Mouse (Mus musculus) stomach, postnatal 0 days (tissue): ENCODE data around the gene Dnajb7. TPM values are rescaled to one million over a fixed set of nuclear protein-coding genes. Genes with fewer than 3 reads are reported as not detected.

Experiments
- ATAC-seq: fragments of 200-750 bp; cut with Nextera tagmentation; 2 replicates; pipeline ENCODE4 v1.8.0; 2017; ENCODE audit not compliant: low FRiP score, low TSS enrichment
- DNase-seq: peaks from one replicate; pipeline ENCODE4 v3.0.0-alpha.2; 2016; ENCODE audit warnings: low spot score
- H3K27ac ChIP-seq: fragments of 300-500 bp; sonication (generic); replicated peaks from 2 replicates; pipeline ENCODE4 v1.5.1; 2014; ENCODE audit warnings: mild to moderate bottlenecking, control low read depth
- H3K27me3 ChIP-seq: fragments of 300-500 bp; sonication (generic); 2 replicates; pipeline ENCODE4 v1.6.1; 2014; ENCODE audit warnings: low read length; ENCODE audit not compliant: control insufficient read depth, insufficient read depth
- H3K36me3 ChIP-seq: fragments of 300-500 bp; sonication (generic); 2 replicates; pipeline ENCODE4 v1.6.1; 2014; ENCODE audit warnings: low read length, mixed read lengths; ENCODE audit not compliant: control insufficient read depth, insufficient read depth
- H3K4me1 ChIP-seq: fragments of 300-500 bp; sonication (generic); replicated peaks from 2 replicates; pipeline ENCODE4 v1.6.1; 2014; ENCODE audit warnings: antibody characterized with exemption; ENCODE audit not compliant: control insufficient read depth, insufficient read depth
- H3K4me2 ChIP-seq: fragments of 300-500 bp; sonication (generic); replicated peaks from 2 replicates; pipeline ENCODE4 v1.6.1; 2014; ENCODE audit warnings: low read depth, mild to moderate bottlenecking, control low read depth, moderate library complexity
- H3K4me3 ChIP-seq: fragments of 300-500 bp; sonication (generic); 2 replicates; pipeline ENCODE4 v1.5.1; 2014; ENCODE audit warnings: low read depth, low read length, control low read depth
- H3K9ac ChIP-seq: fragments of 300-500 bp; sonication (generic); 2 replicates; pipeline ENCODE4 v1.6.1; 2014; ENCODE audit warnings: mild to moderate bottlenecking, low read length, control low read depth, mixed read lengths
- H3K9me3 ChIP-seq: fragments of 300-500 bp; sonication (generic); 2 replicates; pipeline ENCODE4 v1.6.1; 2016; ENCODE audit warnings: low read length; ENCODE audit not compliant: control insufficient read depth
- CTCF ChIP-seq: IDR thresholded peaks from 2 replicates; pipeline ENCODE4 v1.5.1; 2016; ENCODE audit warnings: antibody characterized with exemption, low read depth, mild to moderate bottlenecking, moderate library complexity
- EP300 ChIP-seq: optimal IDR thresholded peaks from 2 replicates; pipeline ENCODE3; 2016; ENCODE audit warnings: antibody characterized with exemption
- WGBS: fragments of 180-500 bp; shearing (Covaris S2); extraction: QIAGEN DNeasy Blood & Tissue Kit; methylation state at CpG from one replicate; pipeline ENCODE4 v1.1.7; 2014; 5-methylcytosine and 5-hydroxymethylcytosine counted together
- polyA plus RNA-seq: library from polyadenylated mRNA; unstranded; fragments of >200 nt; fragmentation: Nextera tagmentation; extraction: Ambion mirVana; gene quantifications from 2 replicates; pipeline ENCODE4 v1.2.1, GENCODE M21; 2015

Gene Dnajb7
- polyA plus RNA-seq, 1 experiment from 2014 or later = 0.70 TPM

DNA sequence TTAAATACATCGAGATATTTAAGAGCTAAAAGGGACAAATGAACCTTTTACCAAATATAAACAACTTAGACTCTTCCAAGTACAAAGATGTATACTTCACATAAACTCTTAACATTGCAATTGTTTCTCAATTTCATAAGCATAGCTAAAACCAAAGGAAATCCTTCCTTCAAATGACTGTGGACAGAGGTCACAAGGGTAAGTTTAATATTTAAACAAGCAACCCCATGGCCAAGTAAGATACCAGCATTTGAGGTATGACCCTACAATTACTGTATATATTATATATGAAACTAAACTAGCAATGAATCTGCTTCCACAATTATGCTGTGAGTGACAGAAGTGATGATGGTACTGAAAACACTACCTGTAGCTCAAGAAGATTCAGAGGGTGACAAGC, 43.8 kb downstream of the Dnajb7 start:
- Histone ChIP-seq H3K36me3 (peaks cover 8% of the 10 kb centered on the region), H3K4me1 (0 out of 2 replicates have a peak, but pooled peaks cover 3% of the 10 kb centered on the region), H3K9ac (no peak overlapping the region), H3K4me2 (no peak overlapping the region), H3K27me3 (no peaks in the 10 kb centered on the region), H3K4me3 (no peak overlapping the region), H3K27ac (no peak overlapping the region), H3K9me3 (no peaks in the 10 kb centered on the region)
- no peak for DNase-seq
- no peak for ATAC-seq
- TF ChIP-seq EP300 (no peak), CTCF (no peak)
- WGBS = 63% methylated on average over 1 of the region's 1 CpGs

GRCm38 (mm10) chr15:81362501-81362900, 45.6 kb downstream of the Dnajb7 start:
- Histone ChIP-seq H3K4me3 (no peak overlapping the region), H3K27me3 (no peaks in the 10 kb centered on the region), H3K9me3 (no peaks in the 10 kb centered on the region), H3K36me3 (peaks cover 4% of the 10 kb centered on the region), H3K9ac (no peak overlapping the region), H3K4me2 (no peak overlapping the region), H3K27ac (no peak overlapping the region), H3K4me1 (0 out of 2 replicates have a peak, but pooled peaks cover 4% of the 10 kb centered on the region)
- no peak for DNase-seq
- WGBS = 78% methylated on average over 1 of the region's 1 CpGs
- TF ChIP-seq CTCF (no peak), EP300 (no peak)
- no peak for ATAC-seq

GRCm38 (mm10) chr15:81361417-81362015, 46.6 kb downstream of the Dnajb7 start:
- H3K9me3 ChIP-seq = no peaks in the 10 kb centered on the region
- 0 out of 2 replicates have a peak, but pooled peaks cover 4% of the 10 kb centered on the region for H3K4me1 ChIP-seq
- TF ChIP-seq EP300 = no peak
- TF ChIP-seq CTCF = no peak
- peak overlapping the region; percentile 63; the same call in 1 of the 2 replicates for H3K4me2 ChIP-seq
- H3K36me3 ChIP-seq = peaks cover 4% of the 10 kb centered on the region
- whole genome bisulfite sequencing = 32% methylated on average over 10 of the region's 10 CpGs
- H3K4me3 ChIP-seq = 0 out of 2 replicates have a peak overlapping the region, but pooled peaks have one; percentile 2
- DNase-seq (no peak), ATAC-seq (no peak)
- H3K9ac ChIP-seq = no peak overlapping the region
- H3K27ac ChIP-seq = peak overlapping the region; percentile 19
- H3K27me3 ChIP-seq = no peaks in the 10 kb centered on the region

DNA sequence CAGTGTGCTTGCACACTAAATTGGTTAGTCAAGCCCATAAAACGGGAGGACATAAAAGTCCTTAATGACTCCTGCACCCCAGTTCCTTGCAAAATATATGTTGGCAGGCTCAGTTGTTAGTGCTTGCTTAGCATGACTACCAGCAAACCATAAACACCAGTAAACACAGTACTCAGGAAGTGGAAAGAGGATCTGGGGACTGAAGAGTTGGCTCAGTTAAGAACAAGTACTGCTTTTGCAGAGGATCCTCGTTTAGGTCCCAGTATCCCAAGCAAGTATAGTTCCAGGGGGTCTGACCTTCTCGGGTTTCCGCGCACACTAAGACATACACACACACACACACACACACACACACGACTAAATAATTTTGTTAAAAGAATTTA, 47.1 kb downstream of the Dnajb7 start:
- H3K27ac ChIP-seq = peak overlapping the region; percentile 19
- DNase-seq (no peak), ATAC-seq (peak; percentile 51)
- TF ChIP-seq EP300 = no peak
- TF ChIP-seq CTCF = no peak
- no peaks in the 10 kb centered on the region for H3K9me3 ChIP-seq
- H3K4me3 ChIP-seq = peak overlapping the region; percentile 70
- H3K36me3 ChIP-seq = peaks cover 4% of the 10 kb centered on the region
- H3K27me3 ChIP-seq = no peaks in the 10 kb centered on the region
- H3K4me2 ChIP-seq = peak overlapping the region; percentile 63
- 0 out of 2 replicates have a peak, but pooled peaks cover 4% of the 10 kb centered on the region for H3K4me1 ChIP-seq
- no peak overlapping the region for H3K9ac ChIP-seq
- 31% methylated on average over 6 of the region's 6 CpGs for WGBS

DNA sequence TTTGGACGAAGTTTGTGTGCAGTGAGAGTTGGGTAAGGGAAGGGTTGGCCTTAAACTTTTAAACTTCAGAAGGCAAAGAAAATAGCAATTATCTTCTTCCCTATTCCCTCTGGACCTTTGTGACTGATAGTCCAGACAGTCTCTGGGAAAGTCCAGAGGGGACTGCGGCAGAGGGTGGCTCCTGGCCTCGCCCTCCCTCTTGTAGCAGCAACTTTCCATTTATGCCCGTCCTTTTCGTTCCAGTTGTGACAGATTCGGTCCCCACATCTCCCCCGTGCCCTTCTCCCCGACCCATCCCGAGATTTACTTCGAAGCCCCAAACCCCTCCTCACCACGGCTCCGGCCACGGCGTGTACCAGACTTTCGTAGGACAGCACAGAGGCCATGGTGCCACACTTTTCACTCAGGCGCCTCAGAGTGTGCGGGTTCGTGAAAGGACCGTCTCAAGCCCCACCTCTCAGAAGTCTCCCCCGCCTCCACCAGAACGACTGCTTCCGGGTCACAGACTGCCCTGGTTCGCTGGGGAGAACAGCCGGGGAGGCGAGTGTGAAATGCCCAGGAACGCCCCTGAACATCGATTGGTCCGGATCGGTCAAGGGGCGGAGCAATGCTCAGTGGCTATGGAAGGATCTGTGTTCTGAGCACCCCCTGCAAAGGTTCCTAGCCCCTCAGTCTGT, 47.6 kb downstream of the Dnajb7 start, which contains the start of gene Slc25a17:
TSS of gene Slc25a17 (minus strand) at position 468 of the 677 bp plus-strand sequence.
- 1% methylated on average over 30 of the region's 30 CpGs for WGBS
- DNase-seq = peak; percentile 96
- Histone ChIP-seq H3K9ac (peak within 1 kb of the TSS; percentile 80), H3K27ac (peak within 1 kb of the TSS; percentile 92), H3K4me1 (0 out of 2 replicates have a peak, but pooled peaks cover 4% of the 10 kb centered on the region), H3K36me3 (peaks cover 4% of the 10 kb centered on the region; the same call in 1 of the 2 replicates), H3K9me3 (no peaks in the 10 kb centered on the region), H3K4me3 (peak within 1 kb of the TSS; percentile 70), H3K27me3 (no peaks in the 10 kb centered on the region), H3K4me2 (peak within 1 kb of the TSS; percentile 63)
- TF ChIP-seq CTCF (peak; percentile 13; the same call in 1 of the 2 replicates), EP300 (no peak)
- ATAC-seq = peak; percentile 99
